Mouse (Mus musculus): ENCODE data around the gene Efcab1.
"Not testable (repeated sequence)": the region's sequence is repeated elsewhere in the genome, so short reads cannot be mapped to it uniquely, and the experiment has no call there.

GRCm38 (mm10) chr16:14936478-14937166, 30.2 kb downstream of the Efcab1 start:
- TF ChIP-seq POLR2A (IDR thresholded peaks at IDR 0.05; ENCODE audit: insufficient read depth, low read length); CTCF (IDR thresholded peaks at IDR 0.05; ENCODE audit: low read depth, low read length): not testable (repeated sequence)

All from ES-Bruce4 (cell line).